Mouse (Mus musculus) ES-Bruce4 (cell line): ENCODE data around the gene Adamts13.

Source experiments
- CTCF ChIP-seq: IDR thresholded peaks from one replicate; pipeline ENCODE4 v1.8.1; 2011; ENCODE audit warnings: low read depth, low read length
- EP300 ChIP-seq: IDR thresholded peaks from 2 replicates; pipeline ENCODE4 v1.6.1; 2011; ENCODE audit warnings: low read depth, low read length; ENCODE audit not compliant: insufficient read depth
- POLR2A ChIP-seq: IDR thresholded peaks from one replicate; pipeline ENCODE4 v1.8.1; 2011; ENCODE audit warnings: low read length; ENCODE audit not compliant: insufficient read depth

DNA sequence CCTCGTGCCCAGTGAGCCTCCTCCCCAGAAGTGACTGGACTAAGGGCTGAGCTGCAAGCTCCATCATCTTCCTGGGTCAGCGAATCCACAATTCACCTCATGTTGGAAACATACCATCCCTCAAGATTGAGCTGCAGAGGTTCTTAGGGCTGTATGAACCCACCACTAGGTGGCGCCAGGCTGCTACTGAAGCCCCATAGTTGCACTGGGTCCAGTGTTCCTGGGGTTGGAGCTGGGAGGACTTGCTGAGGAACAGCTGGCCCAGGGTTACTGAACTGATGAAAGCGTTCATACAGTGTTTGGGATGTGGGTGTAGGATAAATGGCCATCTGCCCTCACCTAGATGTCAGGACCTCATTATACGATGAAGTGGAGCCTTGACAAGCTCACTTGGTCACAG, 44.6 kb downstream of the Adamts13 start:
- TF ChIP-seq POLR2A (no peak), CTCF (peak; percentile 97), EP300 (no peak)
